ENCODE assay signal across 23 mouse cellular contexts in the genomic region with DNA sequence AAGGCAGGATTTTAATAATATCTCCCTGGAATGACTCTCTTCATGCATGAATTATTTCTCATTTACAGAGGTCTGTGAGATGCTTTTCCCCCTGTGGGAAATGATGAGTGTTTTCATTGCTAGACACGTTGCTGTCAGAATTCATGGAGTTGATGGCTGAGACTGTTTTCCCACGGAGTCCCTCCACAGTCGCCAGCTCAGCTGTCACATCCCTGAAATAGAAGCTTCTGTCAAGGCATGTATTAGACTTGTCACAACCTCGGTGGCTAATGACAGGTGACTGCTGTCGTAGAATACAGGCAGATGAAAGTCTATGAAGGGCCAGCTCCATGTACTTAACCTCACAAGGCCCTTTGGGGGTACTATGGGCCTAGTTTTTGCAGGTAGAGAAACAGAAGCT.
DNase-seq lines count a peak whose midpoint lies in the region; ATAC-seq lines count a peak whose summit lies in the region.
"Had no signal": no experiment of that assay in that cellular context is flagged by ENCODE, and none has a peak within 500 bp of the region (broad histone marks: within the 10 kb centered on the region; RNA-seq: fewer than 3 reads in every experiment).

No protein-coding gene starts in this region.

- 39% methylated on average over 5 of the region's 5 CpGs for WGBS in hindbrain, embryonic 13.5 days
- WGBS in hindbrain, embryonic 11.5 days, result 68% methylated on average over 5 of the region's 5 CpGs
- 32% methylated on average over 5 of the region's 5 CpGs for WGBS in hindbrain, embryonic 16.5 days

- no peaks in the 10 kb centered on the region for H3K27me3 ChIP-seq in hindbrain, embryonic 13.5 days
- no peaks in the 10 kb centered on the region for H3K27me3 ChIP-seq in hindbrain, embryonic 11.5 days (ENCODE audit: control insufficient read depth, insufficient read depth, low read length)
- no peaks in the 10 kb centered on the region for H3K27me3 ChIP-seq in hindbrain, embryonic 16.5 days (replicated peaks; ENCODE audit: control insufficient read depth, insufficient read depth, low read length)
- H3K27me3 ChIP-seq: heart, embryonic 12.5 days; liver, embryonic 13.5 days had no signal

- no peak for ATAC-seq in hindbrain, embryonic 13.5 days (ENCODE audit: low FRiP score)
- no peak for ATAC-seq in hindbrain, embryonic 11.5 days (ENCODE audit: low FRiP score)
- ATAC-seq in hindbrain, embryonic 16.5 days, result peak; percentile 45; the same call in 1 of the 2 replicates
- ATAC-seq: activated CD4-positive, CD25-positive, alpha-beta regulatory T cell, adult 4 months had no signal

- peaks cover 16% of the 10 kb centered on the region for H3K4me1 ChIP-seq in hindbrain, embryonic 13.5 days (replicated peaks)
- no peaks in the 10 kb centered on the region for H3K4me1 ChIP-seq in hindbrain, embryonic 11.5 days (replicated peaks; ENCODE audit: control insufficient read depth, insufficient read depth, low read length)
- H3K4me1 ChIP-seq in hindbrain, embryonic 16.5 days (ENCODE audit: control insufficient read depth, insufficient read depth, low read depth, low read length), result peaks cover 6% of the 10 kb centered on the region
- H3K4me1 ChIP-seq: heart, embryonic 12.5 days; liver, embryonic 13.5 days had no signal

- peak; percentile 33 to 37 for DNase-seq in cerebellum, postnatal 10 days
- no peak for DNase-seq in cerebellum, adult 18-20 months
- DNase-seq in hindbrain, embryonic 11.5 days (ENCODE audit: low spot score), result no peak
- peak; percentile 13 for DNase-seq in retina, embryonic 14.5 days (ENCODE audit: low spot score)
- no peak for DNase-seq in layer of hippocampus, adult 11-12 months (ENCODE audit: low spot score)
- DNase-seq: adrenal gland, adult 8-10 months; cerebellum, adult 8-10 months; gastrocnemius, postnatal 14 days; heart, adult 18-20 months; heart, postnatal 10 days; kidney, adult 11 months; kidney, postnatal 4 days; layer of hippocampus, adult 9-11 months; liver, embryonic 13.5 days; lung, adult 2 months; lung, postnatal 14 days; right cerebral cortex, postnatal 4 days; thymus, adult 18-20 months; thymus, postnatal 36 days had no signal

- H3K36me3 ChIP-seq in hindbrain, embryonic 13.5 days, result no peaks in the 10 kb centered on the region
- no peaks in the 10 kb centered on the region for H3K36me3 ChIP-seq in hindbrain, embryonic 11.5 days (ENCODE audit: control insufficient read depth, insufficient read depth, low read length)
- no peaks in the 10 kb centered on the region for H3K36me3 ChIP-seq in hindbrain, embryonic 16.5 days (ENCODE audit: control insufficient read depth, insufficient read depth, low read length)
- H3K36me3 ChIP-seq: heart, embryonic 12.5 days; liver, embryonic 13.5 days had no signal

- H3K9ac ChIP-seq in hindbrain, embryonic 13.5 days, result no peak overlapping the region
- no peak overlapping the region for H3K9ac ChIP-seq in hindbrain, embryonic 11.5 days (ENCODE audit: low read depth, low read length)
- H3K9ac ChIP-seq in hindbrain, embryonic 16.5 days (ENCODE audit: low read depth, low read length), result no peak overlapping the region
- H3K9ac ChIP-seq: heart, embryonic 12.5 days; liver, embryonic 13.5 days had no signal

- H3K4me2 ChIP-seq in hindbrain, embryonic 13.5 days, result no peak overlapping the region
- no peak overlapping the region for H3K4me2 ChIP-seq in hindbrain, embryonic 11.5 days (replicated peaks; ENCODE audit: low read depth, low read length)
- H3K4me2 ChIP-seq in hindbrain, embryonic 16.5 days (ENCODE audit: low read length), result no peak overlapping the region
- H3K4me2 ChIP-seq: heart, embryonic 12.5 days; liver, embryonic 13.5 days had no signal

- no peaks in the 10 kb centered on the region for H3K9me3 ChIP-seq in hindbrain, embryonic 13.5 days
- no peaks in the 10 kb centered on the region for H3K9me3 ChIP-seq in hindbrain, embryonic 11.5 days (ENCODE audit: control insufficient read depth, low read length)
- H3K9me3 ChIP-seq in hindbrain, embryonic 16.5 days (ENCODE audit: control insufficient read depth, low read length), result no peaks in the 10 kb centered on the region
- H3K9me3 ChIP-seq: heart, embryonic 12.5 days; liver, embryonic 13.5 days had no signal

- no peak overlapping the region for H3K4me3 ChIP-seq in hindbrain, embryonic 13.5 days
- H3K4me3 ChIP-seq in hindbrain, embryonic 11.5 days (ENCODE audit: low read depth, low read length), result no peak overlapping the region
- no peak overlapping the region for H3K4me3 ChIP-seq in hindbrain, embryonic 16.5 days (ENCODE audit: low read length)
- H3K4me3 ChIP-seq: heart, embryonic 12.5 days; liver, embryonic 13.5 days had no signal

- H3K27ac ChIP-seq in hindbrain, embryonic 13.5 days, result peak overlapping the region; percentile 24
- H3K27ac ChIP-seq in hindbrain, embryonic 11.5 days (ENCODE audit: low read depth, low read length), result no peak overlapping the region
- H3K27ac ChIP-seq in hindbrain, embryonic 16.5 days (ENCODE audit: low read depth, low read length), result no peak overlapping the region
- H3K27ac ChIP-seq: liver, embryonic 13.5 days had no signal

Comparison
In these comparisons a context has a peak if more than half of its experiments do, and no peak if none do; other contexts are left out.
1. DNase-seq: peak in cerebellum, postnatal 10 days (2 of 2) and retina, embryonic 14.5 days (single experiment); none in cerebellum, adult 18-20 months (0 of 2), hindbrain, embryonic 11.5 days (single experiment) and layer of hippocampus, adult 11-12 months (single experiment).